Mouse (Mus musculus): ENCODE data around the gene Cap1. TPM values are rescaled to one million over a fixed set of nuclear protein-coding genes. Genes with fewer than 3 reads are reported as not detected.

Gene Cap1
- total RNA-seq (2015; ENCODE audit: low replicate concordance) (80.5 and 81.8 TPM in 2 replicates), total RNA-seq (2017; ENCODE audit: low replicate concordance) (71.2 and 81.2 TPM in 2 replicates)

DNA sequence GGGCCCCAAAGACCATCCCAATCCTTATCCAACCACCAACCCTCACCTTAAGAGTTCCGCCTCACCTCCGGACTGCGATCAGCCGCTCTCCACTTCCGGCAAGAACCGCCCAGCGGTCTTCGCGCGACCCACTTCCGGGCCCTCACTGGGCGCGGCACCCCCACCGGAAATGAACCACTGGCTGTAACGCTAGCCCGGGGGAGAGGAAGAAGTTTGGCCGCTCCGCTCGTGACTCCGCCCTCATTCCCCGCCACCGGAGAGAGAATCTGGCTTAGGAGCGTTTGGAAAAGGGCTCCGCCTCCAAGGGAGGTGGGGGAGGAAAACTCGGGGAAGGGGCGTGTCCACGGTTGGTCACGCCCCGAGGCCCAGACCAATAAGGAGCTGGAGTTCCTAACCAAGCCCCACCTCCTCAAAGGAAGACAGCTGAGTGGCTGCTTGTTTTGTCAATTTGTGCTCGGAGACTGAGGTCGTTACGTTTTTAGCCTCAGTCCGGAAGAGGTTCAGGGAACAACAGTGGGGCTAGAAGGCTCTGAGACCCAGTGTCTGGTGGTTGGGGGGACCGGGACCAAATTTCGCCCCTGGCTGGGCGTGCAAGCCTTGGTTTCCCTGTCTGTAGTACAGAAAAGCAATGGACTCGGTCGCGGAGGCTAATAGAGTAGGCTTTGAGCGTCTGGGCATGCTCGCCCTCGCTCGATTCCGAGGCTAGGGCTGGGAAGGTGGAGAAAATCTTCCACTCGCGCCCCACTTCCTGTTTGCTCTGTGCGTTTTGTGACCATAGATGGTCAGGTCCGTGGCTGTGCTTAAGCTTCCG is at the start of gene Cap1:
TSS of gene Cap1 (minus strand) at position 289 of the 811 bp plus-strand sequence.
- ATAC-seq (replicated peaks; ENCODE audit: low FRiP score, poor library complexity, severe bottlenecking), result peak; percentile 92

- ATAC-seq (replicated peaks; ENCODE audit: low FRiP score, poor library complexity, severe bottlenecking), result no peak
These were observed 48.0 kb upstream of the Cap1 start for GRCm38 (mm10) chr4:122933857-122934256.

DNA sequence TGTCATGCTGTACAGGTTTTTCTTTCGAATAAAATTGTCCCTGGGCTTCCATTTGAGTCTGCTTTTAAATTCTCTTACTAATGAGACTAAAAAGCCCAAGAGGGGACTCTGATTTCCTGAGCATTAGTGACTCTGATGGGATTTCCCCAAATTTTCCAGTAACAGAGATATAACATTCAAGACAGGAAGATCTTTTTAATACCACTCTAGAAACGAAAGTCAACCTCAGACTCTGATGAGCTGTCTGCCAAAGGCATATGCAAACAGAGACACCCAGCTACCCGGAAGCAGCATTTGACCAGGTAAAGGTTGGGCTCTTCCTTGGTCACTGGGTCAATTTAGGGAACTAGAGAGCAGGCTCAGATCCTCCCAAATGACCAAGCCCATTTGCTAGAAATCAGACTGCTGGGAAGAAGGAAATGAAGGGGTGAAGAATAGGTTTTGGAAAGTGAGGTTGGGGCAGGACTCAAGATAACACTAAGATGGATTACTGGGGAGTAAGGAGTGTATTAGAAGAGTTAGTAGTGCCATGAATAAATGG is 47.3 kb upstream of the Cap1 start:
- no peak for ATAC-seq (replicated peaks; ENCODE audit: low FRiP score, poor library complexity, severe bottlenecking)

DNA sequence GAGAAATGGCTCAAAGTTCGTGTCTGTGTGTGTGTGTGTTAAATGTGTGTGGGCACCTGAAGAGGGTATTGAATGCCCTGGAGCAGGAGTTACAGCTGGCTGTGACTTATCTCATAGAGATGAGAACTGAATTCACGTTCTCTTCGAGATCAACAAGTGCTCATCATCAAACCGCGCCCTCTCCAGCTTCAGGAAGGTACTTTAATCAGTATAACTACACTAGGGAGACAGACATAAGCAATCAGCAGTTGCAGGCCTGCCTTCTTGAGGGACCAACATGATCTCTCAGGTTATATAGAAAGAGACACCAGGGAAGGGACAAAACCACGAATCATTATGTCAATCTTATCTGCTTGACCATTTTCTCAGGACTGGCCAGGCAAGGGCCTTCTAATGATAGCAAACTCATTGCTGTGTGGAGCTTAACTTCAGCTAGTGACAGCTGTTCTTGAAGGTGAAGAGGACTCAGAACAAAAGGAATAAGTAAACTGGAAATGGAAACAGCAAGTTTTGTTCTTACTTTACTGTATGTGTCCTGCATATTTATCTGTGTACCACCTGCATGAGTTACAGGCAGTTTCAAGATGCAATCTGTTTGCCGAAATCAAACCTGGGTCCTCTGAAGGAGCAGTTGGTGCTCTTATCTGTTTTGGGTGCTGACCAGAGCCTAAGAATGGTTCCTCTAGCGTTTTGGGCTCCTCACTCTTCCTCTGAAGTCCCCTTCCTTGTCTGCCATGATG is 46.6 kb upstream of the Cap1 start:
- no peak for ATAC-seq (replicated peaks; ENCODE audit: low FRiP score, poor library complexity, severe bottlenecking)

GRCm38 (mm10) chr4:122930939-122931590 is 45.2 kb upstream of the Cap1 start:
- no peak for ATAC-seq (replicated peaks; ENCODE audit: low FRiP score, poor library complexity, severe bottlenecking)

GRCm38 (mm10) chr4:122923392-122924344 is 37.8 kb upstream of the Cap1 start:
- no peak for ATAC-seq (replicated peaks; ENCODE audit: low FRiP score, poor library complexity, severe bottlenecking)

GRCm38 (mm10) chr4:122922841-122923240 is 37.0 kb upstream of the Cap1 start:
- ATAC-seq (replicated peaks; ENCODE audit: low FRiP score, poor library complexity, severe bottlenecking), result no peak

DNA sequence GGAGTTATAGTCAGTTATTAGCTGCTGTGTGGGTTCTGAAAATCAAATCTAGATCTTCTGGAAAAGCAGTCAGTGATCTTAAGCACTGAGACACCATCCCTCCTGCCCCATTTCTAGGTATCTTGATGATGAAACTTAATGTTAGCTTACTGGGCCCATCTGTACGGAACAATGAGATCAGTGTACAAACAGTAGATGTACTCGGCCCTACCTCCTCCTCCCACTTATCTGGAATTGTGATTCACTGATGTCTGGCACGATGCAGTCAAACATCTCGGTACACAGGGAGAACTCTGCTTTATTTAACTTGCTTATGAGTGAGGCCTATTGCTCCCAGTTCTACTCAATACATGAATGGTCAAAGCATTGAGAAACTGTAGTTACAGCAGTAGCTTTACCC is 30.1 kb upstream of the Cap1 start:
- ATAC-seq (replicated peaks; ENCODE audit: low FRiP score, poor library complexity, severe bottlenecking), result no peak

DNA sequence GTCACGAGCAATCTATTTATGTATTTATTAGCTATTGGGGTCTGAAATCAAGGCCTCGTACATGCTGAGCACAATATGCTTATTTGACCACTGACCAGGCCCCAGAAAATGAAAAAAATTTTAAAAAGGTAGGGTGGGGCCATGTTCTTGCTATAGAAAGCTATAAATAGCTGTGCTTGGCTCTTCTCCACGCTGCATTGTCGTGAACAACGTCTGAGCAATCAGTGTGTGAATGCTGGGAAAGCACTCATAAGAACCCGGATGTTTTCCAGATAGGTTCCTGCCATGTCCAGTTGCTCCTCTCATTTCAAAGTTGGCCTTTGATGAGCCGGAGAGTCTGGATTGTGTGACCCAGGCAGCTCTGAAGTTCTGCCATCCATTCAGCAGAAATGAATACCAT is 28.3 kb upstream of the Cap1 start:
- no peak for ATAC-seq (replicated peaks; ENCODE audit: low FRiP score, poor library complexity, severe bottlenecking)

GRCm38 (mm10) chr4:122912613-122913012 is 26.8 kb upstream of the Cap1 start:
- ATAC-seq (replicated peaks; ENCODE audit: low FRiP score, poor library complexity, severe bottlenecking), result no peak

GRCm38 (mm10) chr4:122910577-122910976 is 24.7 kb upstream of the Cap1 start:
- no peak; the same call in 1 of the 2 replicates for ATAC-seq (replicated peaks; ENCODE audit: low FRiP score, poor library complexity, severe bottlenecking)

DNA sequence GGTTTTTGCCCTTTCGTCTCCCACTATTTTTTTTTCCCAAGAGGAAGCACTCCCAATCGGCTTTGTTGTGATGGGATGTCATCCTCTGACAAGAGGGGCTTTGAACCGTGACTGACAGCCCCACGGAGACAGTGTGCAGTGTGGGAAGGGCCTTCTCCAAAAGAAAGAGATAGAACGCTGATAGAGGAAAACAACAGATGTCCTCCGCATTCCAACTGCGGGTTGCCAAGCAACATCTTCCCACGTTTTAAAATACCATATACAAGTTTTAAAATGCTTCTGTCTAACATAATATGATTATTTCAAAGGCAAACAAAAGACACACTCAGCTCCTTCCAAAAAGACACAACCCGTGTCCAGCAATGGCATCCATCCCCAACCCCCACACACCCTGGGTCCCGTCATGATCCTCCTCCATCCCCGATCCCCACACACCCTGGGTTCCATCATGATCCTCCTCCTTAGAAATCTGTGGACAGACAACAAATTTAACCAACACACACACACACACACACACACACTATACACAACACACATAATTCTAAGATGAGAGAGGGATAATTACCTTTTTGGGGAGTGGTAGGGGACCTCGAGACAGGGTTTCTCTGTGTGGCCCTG is 23.8 kb upstream of the Cap1 start:
- no peak for ATAC-seq (replicated peaks; ENCODE audit: low FRiP score, poor library complexity, severe bottlenecking)

- no peak for ATAC-seq (replicated peaks; ENCODE audit: low FRiP score, poor library complexity, severe bottlenecking)
These were observed 19.5 kb upstream of the Cap1 start for GRCm38 (mm10) chr4:122905359-122905758.

DNA sequence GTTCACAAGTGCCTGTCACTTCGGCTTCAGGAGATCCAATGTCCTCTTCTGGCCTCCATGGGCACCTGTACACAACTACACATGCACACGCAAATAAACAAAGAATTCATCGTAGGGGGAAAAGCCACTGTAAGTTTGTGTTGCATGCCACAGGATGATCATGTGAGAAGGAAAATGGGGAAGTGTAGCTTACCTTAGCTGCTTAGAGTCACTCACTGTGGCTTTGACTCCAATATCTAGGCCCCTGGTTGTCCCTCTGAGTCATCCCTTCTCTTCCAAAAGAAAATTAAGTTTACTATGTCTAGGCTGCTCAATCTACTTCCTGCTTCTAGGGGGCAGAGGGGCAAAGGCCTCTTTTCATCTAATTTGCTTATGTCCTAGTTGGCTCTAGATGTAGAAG is 17.9 kb upstream of the Cap1 start:
- no peak for ATAC-seq (replicated peaks; ENCODE audit: low FRiP score, poor library complexity, severe bottlenecking)

DNA sequence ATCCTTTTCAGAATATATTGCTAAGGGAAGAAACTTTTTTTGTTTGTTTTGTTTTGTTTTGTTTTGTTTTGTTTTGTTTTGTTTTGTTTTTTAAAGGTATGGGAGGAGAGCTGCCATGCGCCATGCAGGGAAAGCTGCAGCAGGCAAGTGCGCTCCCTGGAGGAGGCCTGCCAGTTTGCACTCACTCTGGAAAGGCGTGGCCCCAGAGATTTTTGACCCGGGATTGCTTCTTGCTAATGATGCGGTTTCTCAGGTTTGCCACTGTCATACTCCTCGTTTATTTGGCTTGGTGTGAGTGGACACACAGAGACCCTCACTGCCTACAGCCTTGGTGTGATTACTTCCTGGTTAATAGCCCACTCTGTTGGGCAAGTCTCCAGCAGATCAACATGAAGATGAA is 16.3 kb upstream of the Cap1 start:
- no peak for ATAC-seq (replicated peaks; ENCODE audit: low FRiP score, poor library complexity, severe bottlenecking)

- no peak; the same call in 1 of the 2 replicates for ATAC-seq (replicated peaks; ENCODE audit: low FRiP score, poor library complexity, severe bottlenecking)
These were observed 12.5 kb upstream of the Cap1 start for GRCm38 (mm10) chr4:122898313-122898712.

GRCm38 (mm10) chr4:122897750-122898149 is 11.9 kb upstream of the Cap1 start:
- ATAC-seq (replicated peaks; ENCODE audit: low FRiP score, poor library complexity, severe bottlenecking), result no peak

GRCm38 (mm10) chr4:122892157-122892556 is 6.3 kb upstream of the Cap1 start:
- ATAC-seq (replicated peaks; ENCODE audit: low FRiP score, poor library complexity, severe bottlenecking), result no peak

DNA sequence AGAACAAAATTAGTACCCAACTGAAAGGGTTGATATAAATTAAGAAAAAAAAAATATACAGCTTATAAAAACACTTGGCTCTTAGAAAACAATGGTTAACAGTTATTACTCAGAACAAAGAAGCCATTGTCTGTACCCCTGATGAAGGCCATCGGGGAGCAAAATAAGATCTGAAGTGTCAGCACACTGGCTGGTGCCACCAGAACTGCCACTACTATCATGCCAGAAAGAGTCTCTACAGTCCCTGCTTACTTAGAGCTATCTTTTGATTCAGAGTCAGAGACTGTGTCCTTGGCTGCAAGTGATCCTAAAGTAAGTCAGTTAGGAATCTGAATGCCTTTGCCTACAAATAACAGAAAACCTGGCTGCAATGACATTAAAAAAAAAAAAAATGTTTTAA is 5.7 kb upstream of the Cap1 start:
- no peak for ATAC-seq (replicated peaks; ENCODE audit: low FRiP score, poor library complexity, severe bottlenecking)
